Mouse (Mus musculus): ENCODE measurements around the gene Gtpbp3.

- TF ChIP-seq CTCF (IDR thresholded peaks at IDR 0.05; ENCODE audit: control insufficient read depth, insufficient read depth, insufficient replicate concordance, low read depth, low read length) = no peak
- TF ChIP-seq POLR2A (IDR thresholded peaks at IDR 0.05; ENCODE audit: control insufficient read depth, low read depth, low read length) = no peak
These were observed 18.1 kb downstream of the Gtpbp3 start for GRCm38 (mm10) chr8:71505979-71506378.

All from testis, adult 2 months (tissue).